In genomic region chr3:127625296-127625695, GRCm38 (mm10) we compare ENCODE assay signal across 8 mouse cellular contexts. TPM values are rescaled to one million over a fixed set of nuclear protein-coding genes. Genes with fewer than 3 reads are reported as not detected.
DNase-seq lines count a peak whose midpoint lies in the region; ATAC-seq lines count a peak whose summit lies in the region.

No protein-coding gene starts in this region.

- H3K4me3 ChIP-seq in brown adipose tissue, adult 24 weeks (ENCODE audit: insufficient read depth, low read depth, low read length) = peak overlapping the region; percentile 39; the same call in 1 of the 2 replicates
- H3K4me3 ChIP-seq in forebrain, embryonic 12.5 days (replicated peaks) = peak overlapping the region; percentile 31
- H3K4me3 ChIP-seq in hindbrain, embryonic 12.5 days = peak overlapping the region; percentile 37

- H3K4me2 ChIP-seq in forebrain, embryonic 12.5 days = peak overlapping the region; percentile 46
- H3K4me2 ChIP-seq in hindbrain, embryonic 12.5 days (replicated peaks) = peak overlapping the region; percentile 59

- no peak overlapping the region for H3K9ac ChIP-seq in forebrain, embryonic 12.5 days
- H3K9ac ChIP-seq in hindbrain, embryonic 12.5 days = peak overlapping the region; percentile 50

- intact Hi-C loops in left cerebral cortex, postnatal 36 days (cut with DNase I) = loop anchor here (2.0 to 5.0 kb wide), 2 partner anchors 134 to 322 kb away; no protein-coding TSS in a partner anchor

- DNase-seq in cerebellum, adult 9-10 months = no peak
- peak; percentile 46 for DNase-seq in left cerebral cortex, postnatal 36 days (ENCODE audit: low spot score in 2 of 2)
- peak; percentile 56 for DNase-seq in spleen, adult 12 weeks (ENCODE audit: low spot score)

- peaks cover 67% of the 10 kb centered on the region for H3K27me3 ChIP-seq in forebrain, embryonic 12.5 days
- peaks cover 51% of the 10 kb centered on the region for H3K27me3 ChIP-seq in hindbrain, embryonic 12.5 days

- no peak overlapping the region for H3K27ac ChIP-seq in brown adipose tissue, adult 24 weeks (replicated peaks; ENCODE audit: low read depth, low read length)
- peak overlapping the region; percentile 84 for H3K27ac ChIP-seq in forebrain, embryonic 12.5 days
- peak overlapping the region; percentile 17; the same call in 1 of the 2 replicates for H3K27ac ChIP-seq in hindbrain, embryonic 12.5 days

- WGBS in forebrain, embryonic 12.5 days = under 1% methylated on average over 36 of the region's 36 CpGs
- WGBS in hindbrain, embryonic 12.5 days = 0% methylated on average over 36 of the region's 36 CpGs

- ATAC-seq in cerebellum, adult (ENCODE audit: insufficient number of reproducible peaks, low FRiP score, low TSS enrichment) = peak; percentile 15; the same call in 1 of the 2 replicates
- peak; percentile 92 for ATAC-seq in forebrain, embryonic 12.5 days (ENCODE audit: low FRiP score)
- peak; percentile 88 for ATAC-seq in hindbrain, embryonic 12.5 days (ENCODE audit: low FRiP score)
- ATAC-seq in megakaryocyte progenitor cell, adult 5-6 weeks (replicated peaks; ENCODE audit: poor library complexity) = peak; percentile 96

- H3K36me3 ChIP-seq in forebrain, embryonic 12.5 days (replicated peaks) = no peaks in the 10 kb centered on the region
- no peaks in the 10 kb centered on the region for H3K36me3 ChIP-seq in hindbrain, embryonic 12.5 days

- no peaks in the 10 kb centered on the region for H3K9me3 ChIP-seq in forebrain, embryonic 12.5 days
- no peaks in the 10 kb centered on the region for H3K9me3 ChIP-seq in hindbrain, embryonic 12.5 days (replicated peaks)

- peaks cover 7% of the 10 kb centered on the region for H3K4me1 ChIP-seq in brown adipose tissue, adult 24 weeks (ENCODE audit: control insufficient read depth, insufficient read depth, insufficient read length, low read length)
- H3K4me1 ChIP-seq in forebrain, embryonic 12.5 days = peaks cover 41% of the 10 kb centered on the region
- peaks cover 25% of the 10 kb centered on the region for H3K4me1 ChIP-seq in hindbrain, embryonic 12.5 days

RNA-seq across cellular contexts. Expression of gene Neurog2, which starts 7.6 kb away (rescaled TPM):
- polyA plus RNA-seq in brown adipose tissue, adult 24 weeks (2012; ENCODE audit: insufficient read depth, insufficient read length, missing spikeins) = not detected in 2 replicates
- polyA plus RNA-seq in forebrain, embryonic 12.5 days (2016; fragmentation: Nextera tagmentation; extraction: Ambion mirVana) = 161 and 168 TPM in 2 replicates
- 43.9 and 48.7 TPM in 2 replicates for polyA plus RNA-seq in hindbrain, embryonic 12.5 days (2016; fragmentation: Nextera tagmentation; extraction: Ambion mirVana)
- under 1 TPM; 0.34 to 0.79 TPM for total RNA-seq in left cerebral cortex, postnatal 36 days (2021)
- not detected in 2 replicates for total RNA-seq in megakaryocyte progenitor cell, adult 5-6 weeks (2015)
- not detected in 2 replicates for total RNA-seq in megakaryocyte progenitor cell, adult 5-6 weeks (2017)

Comparison
In these comparisons a context has a peak if more than half of its experiments do, and no peak if none do; other contexts are left out.
1. ATAC-seq: peak in every context shown above with its lines; median percentile 96 in megakaryocyte progenitor cell, adult 5-6 weeks; 92 in forebrain, embryonic 12.5 days; 88 in hindbrain, embryonic 12.5 days; 15 in cerebellum, adult.
2. RNA of gene Neurog2, which starts 7.6 kb away (polyA plus RNA-seq): 161 to 168 TPM in forebrain, embryonic 12.5 days and 43.9 to 48.7 TPM in hindbrain, embryonic 12.5 days; not detected in brown adipose tissue, adult 24 weeks; every median in the first group is over 10 times any median in the second.
3. Peak in every context shown above with its lines, with median percentiles within 50 percentile points of each other: H3K4me3 ChIP-seq.